Mouse (Mus musculus): ENCODE results near the gene Tas2r108. TPM values are rescaled to one million over a fixed set of nuclear protein-coding genes. Genes with fewer than 3 reads are reported as not detected.

Tas2r108 gene
- polyA plus RNA-seq, 1 experiment from 2014 or later: 0.73 TPM

DNA sequence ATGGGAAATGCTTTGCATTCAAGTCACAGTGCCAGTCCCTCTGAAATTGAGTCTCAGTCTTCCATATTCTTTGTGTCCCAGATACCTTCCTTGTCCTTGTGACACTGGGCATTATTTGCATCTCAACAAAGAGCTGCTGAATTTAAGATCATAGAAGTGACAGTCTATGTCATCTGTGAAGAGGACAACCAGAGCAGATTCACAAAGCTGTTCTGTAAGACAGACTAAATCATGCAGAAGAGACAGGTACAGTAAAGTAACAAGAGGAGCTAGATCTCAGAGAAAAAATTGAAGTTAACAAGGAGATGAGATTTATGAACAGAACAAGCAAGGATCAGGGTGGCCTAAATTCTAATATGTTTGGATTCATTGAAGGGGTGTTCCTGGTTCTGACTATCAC lies 2.4 kb upstream of the Tas2r108 start, which contains the start of gene Tas2r137:
Gene Tas2r137, plus strand, starts transcription at position 301 of the 400 bp plus-strand sequence.
- H3K4me3 ChIP-seq (ENCODE audit: low read depth, low read length): no peak within 1 kb of the TSS
- no peak within 1 kb of the TSS for H3K4me2 ChIP-seq (replicated peaks; ENCODE audit: low read depth, low read length)
- ATAC-seq (ENCODE audit: low FRiP score): no peak
- H3K36me3 ChIP-seq (ENCODE audit: control insufficient read depth, insufficient read depth, low read length): no peaks in the 10 kb centered on the region
- H3K9ac ChIP-seq (ENCODE audit: low read depth, low read length): no peak within 1 kb of the TSS
- no peaks in the 10 kb centered on the region for H3K27me3 ChIP-seq (ENCODE audit: control insufficient read depth, insufficient read depth, low read length)
- DNase-seq (ENCODE audit: low spot score): no peak
- H3K9me3 ChIP-seq (ENCODE audit: control insufficient read depth, low read length): no peaks in the 10 kb centered on the region
- no peaks in the 10 kb centered on the region for H3K4me1 ChIP-seq (replicated peaks; ENCODE audit: control insufficient read depth, insufficient read depth, low read length)
- no peak within 1 kb of the TSS for H3K27ac ChIP-seq (ENCODE audit: low read depth, low read length)

GRCm38 (mm10) chr6:40519408-40519807 lies 26.1 kb downstream of the Tas2r108 start, which contains the start of gene Prss37:
Gene Prss37 (minus strand): TSS chr6:40519508.
- Histone ChIP-seq H3K4me2 (replicated peaks; ENCODE audit: low read depth, low read length) (no peak within 1 kb of the TSS), H3K4me3 (ENCODE audit: low read depth, low read length) (no peak within 1 kb of the TSS), H3K36me3 (ENCODE audit: control insufficient read depth, insufficient read depth, low read length) (no peaks in the 10 kb centered on the region), H3K27ac (ENCODE audit: low read depth, low read length) (no peak within 1 kb of the TSS), H3K4me1 (replicated peaks; ENCODE audit: control insufficient read depth, insufficient read depth, low read length) (no peaks in the 10 kb centered on the region), H3K9me3 (ENCODE audit: control insufficient read depth, low read length) (no peaks in the 10 kb centered on the region), H3K27me3 (ENCODE audit: control insufficient read depth, insufficient read depth, low read length) (no peaks in the 10 kb centered on the region), H3K9ac (ENCODE audit: low read depth, low read length) (no peak within 1 kb of the TSS)
- 74% methylated on average over 1 of the region's 1 CpGs for WGBS
- DNase-seq (ENCODE audit: low spot score) (no peak), ATAC-seq (ENCODE audit: low FRiP score) (no peak)

Other genes with a start within 250 kb of the Tas2r108 start
- 43.2 and 43.4 TPM in 2 replicates for gene Agk, start 168.4 kb upstream of the Tas2r108 start, polyA plus RNA-seq (2014; fragmentation: Nextera tagmentation; extraction: Ambion mirVana)
- 14.8 and 16.8 TPM in 2 replicates for gene E330009J07Rik, start 57.4 kb upstream of the Tas2r108 start, polyA plus RNA-seq (2014; fragmentation: Nextera tagmentation; extraction: Ambion mirVana)
- gene Wee2, start 54.4 kb upstream of the Tas2r108 start, polyA plus RNA-seq (2014; fragmentation: Nextera tagmentation; extraction: Ambion mirVana): 0.13 and 0.19 TPM in 2 replicates
- 167 and 171 TPM in 2 replicates for gene Ssbp1, start 22.2 kb upstream of the Tas2r108 start, polyA plus RNA-seq (2014; fragmentation: Nextera tagmentation; extraction: Ambion mirVana)
- not detected in 2 replicates for gene Tas2r137, start 2.3 kb upstream of the Tas2r108 start, polyA plus RNA-seq (2014; fragmentation: Nextera tagmentation; extraction: Ambion mirVana)
- 0.17 TPM in 1 of 2 replicates, not detected in the other for gene Prss37, start 26.0 kb downstream of the Tas2r108 start, polyA plus RNA-seq (2014; fragmentation: Nextera tagmentation; extraction: Ambion mirVana)
- 0.21 TPM in 1 of 2 replicates, not detected in the other for gene Olfr461, start 61.5 kb downstream of the Tas2r108 start, polyA plus RNA-seq (2014; fragmentation: Nextera tagmentation; extraction: Ambion mirVana)
- not detected in 2 replicates for gene Olfr460, start 76.0 kb downstream of the Tas2r108 start, polyA plus RNA-seq (2014; fragmentation: Nextera tagmentation; extraction: Ambion mirVana)
- gene Clec5a, start 92.3 kb downstream of the Tas2r108 start, polyA plus RNA-seq (2014; fragmentation: Nextera tagmentation; extraction: Ambion mirVana): 0.25 and 1.2 TPM in 2 replicates
- gene Tas2r138, start 119.8 kb downstream of the Tas2r108 start, polyA plus RNA-seq (2014; fragmentation: Nextera tagmentation; extraction: Ambion mirVana): not detected in 2 replicates
- gene Mgam, start 135.3 kb downstream of the Tas2r108 start, polyA plus RNA-seq (2014; fragmentation: Nextera tagmentation; extraction: Ambion mirVana): not detected in 2 replicates